Mouse (Mus musculus): ENCODE results near the gene Caml. TPM values are rescaled to one million over a fixed set of nuclear protein-coding genes. Genes with fewer than 3 reads are reported as not detected.
A peak's percentile ranks its signal among the peaks of the same experiment; 100 is the strongest.
"Not testable (repeated sequence)": the region's sequence is repeated elsewhere in the genome, so short reads cannot be mapped to it uniquely, and the experiment has no call there.

Gene Caml
- polyA plus RNA-seq, 1 experiment from 2014 or later = 60.5 TPM

- 29% methylated on average over 20 of the region's 20 CpGs for WGBS
- not testable (repeated sequence) for H3K9me3 ChIP-seq; H3K27me3 ChIP-seq; ATAC-seq (ENCODE audit: insufficient number of reproducible peaks, insufficient read depth, low FRiP score, low TSS enrichment, low read depth)
- Histone ChIP-seq H3K4me3 (replicated peaks) (peak overlapping the region; percentile 78), H3K4me2 (peak overlapping the region; percentile 83), H3K27ac (peak overlapping the region; percentile 87), H3K4me1 (replicated peaks) (peaks cover 22% of the 10 kb centered on the region), H3K9ac (replicated peaks) (peak overlapping the region; percentile 83), H3K36me3 (peaks cover 20% of the 10 kb centered on the region)
These were observed 603 bp upstream of the Caml start for GRCm38 (mm10) chr13:55622156-55622648.

GRCm38 (mm10) chr13:55634639-55635127 lies 11.9 kb downstream of the Caml start, which contains the start of gene Ddx46:
Gene Ddx46 (plus strand): TSS chr13:55635027.
- Histone ChIP-seq H3K9me3 (no peaks in the 10 kb centered on the region), H3K36me3 (peaks cover 57% of the 10 kb centered on the region), H3K27ac (0 out of 2 replicates have a peak within 1 kb of the TSS, but pooled peaks have one; percentile 56), H3K4me1 (replicated peaks) (peaks cover 14% of the 10 kb centered on the region), H3K4me2 (peak within 1 kb of the TSS; percentile 87), H3K4me3 (replicated peaks) (peak within 1 kb of the TSS; percentile 99), H3K27me3 (no peaks in the 10 kb centered on the region), H3K9ac (replicated peaks) (peak within 1 kb of the TSS; percentile 84)
- ATAC-seq (ENCODE audit: insufficient number of reproducible peaks, insufficient read depth, low FRiP score, low TSS enrichment, low read depth) = peak; percentile 63; the same call in 1 of the 2 replicates
- WGBS = 6% methylated on average over 30 of the region's 30 CpGs

GRCm38 (mm10) chr13:55635146-55635571 lies 12.4 kb downstream of the Caml start:
- Histone ChIP-seq H3K27me3 (no peaks in the 10 kb centered on the region), H3K4me1 (replicated peaks) (peaks cover 14% of the 10 kb centered on the region), H3K4me3 (replicated peaks) (peak overlapping the region; percentile 99), H3K4me2 (peak overlapping the region; percentile 87), H3K27ac (0 out of 2 replicates have a peak overlapping the region, but pooled peaks have one; percentile 56), H3K36me3 (peaks cover 58% of the 10 kb centered on the region), H3K9me3 (no peaks in the 10 kb centered on the region), H3K9ac (replicated peaks) (peak overlapping the region; percentile 84)
- WGBS = 1% methylated on average over 36 of the region's 40 CpGs
- no peak for ATAC-seq (ENCODE audit: insufficient number of reproducible peaks, insufficient read depth, low FRiP score, low TSS enrichment, low read depth)

GRCm38 (mm10) chr13:55636185-55636983 lies 13.6 kb downstream of the Caml start:
- Histone ChIP-seq H3K36me3 (peaks cover 55% of the 10 kb centered on the region), H3K27ac (no peak overlapping the region), H3K9ac (replicated peaks) (no peak overlapping the region), H3K9me3 (no peaks in the 10 kb centered on the region), H3K4me2 (peak overlapping the region; percentile 87), H3K4me1 (replicated peaks) (peaks cover 14% of the 10 kb centered on the region), H3K27me3 (no peaks in the 10 kb centered on the region), H3K4me3 (replicated peaks) (peak overlapping the region; percentile 99)
- 92% methylated on average over 14 of the region's 14 CpGs for WGBS
- no peak for ATAC-seq (ENCODE audit: insufficient number of reproducible peaks, insufficient read depth, low FRiP score, low TSS enrichment, low read depth)

GRCm38 (mm10) chr13:55640480-55640879 lies 17.7 kb downstream of the Caml start:
- not testable (repeated sequence) for H3K9me3 ChIP-seq; H3K27ac ChIP-seq; ATAC-seq (ENCODE audit: insufficient number of reproducible peaks, insufficient read depth, low FRiP score, low TSS enrichment, low read depth); H3K4me3 ChIP-seq (replicated peaks); H3K27me3 ChIP-seq; H3K4me2 ChIP-seq; H3K9ac ChIP-seq (replicated peaks)
- Histone ChIP-seq H3K36me3 (peaks cover 60% of the 10 kb centered on the region), H3K4me1 (replicated peaks) (peaks cover 11% of the 10 kb centered on the region)
- 61% methylated on average over 8 of the region's 8 CpGs for WGBS

GRCm38 (mm10) chr13:55644525-55644924 lies 21.7 kb downstream of the Caml start:
- H3K36me3 ChIP-seq = peaks cover 78% of the 10 kb centered on the region
- no peak overlapping the region for H3K4me2 ChIP-seq
- H3K27me3 ChIP-seq = no peaks in the 10 kb centered on the region
- no peak for ATAC-seq (ENCODE audit: insufficient number of reproducible peaks, insufficient read depth, low FRiP score, low TSS enrichment, low read depth)
- 89% methylated on average over 2 of the region's 2 CpGs for whole genome bisulfite sequencing
- H3K4me3 ChIP-seq (replicated peaks) = no peak overlapping the region
- no peaks in the 10 kb centered on the region for H3K9me3 ChIP-seq
- H3K9ac ChIP-seq (replicated peaks) = no peak overlapping the region
- H3K4me1 ChIP-seq (replicated peaks) = no peaks in the 10 kb centered on the region
- H3K27ac ChIP-seq = no peak overlapping the region

GRCm38 (mm10) chr13:55650098-55650497 lies 27.3 kb downstream of the Caml start:
- H3K27ac ChIP-seq = no peak overlapping the region
- no peak overlapping the region for H3K9ac ChIP-seq (replicated peaks)
- H3K9me3 ChIP-seq = no peaks in the 10 kb centered on the region
- 87% methylated on average over 12 of the region's 12 CpGs for WGBS
- H3K4me3 ChIP-seq (replicated peaks) = no peak overlapping the region
- H3K27me3 ChIP-seq = no peaks in the 10 kb centered on the region
- peaks cover 100% of the 10 kb centered on the region for H3K36me3 ChIP-seq
- no peak for ATAC-seq (ENCODE audit: insufficient number of reproducible peaks, insufficient read depth, low FRiP score, low TSS enrichment, low read depth)
- H3K4me2 ChIP-seq = no peak overlapping the region
- H3K4me1 ChIP-seq (replicated peaks) = no peaks in the 10 kb centered on the region

- H3K9me3 ChIP-seq = no peaks in the 10 kb centered on the region
- no peak overlapping the region for H3K9ac ChIP-seq (replicated peaks)
- H3K27me3 ChIP-seq = no peaks in the 10 kb centered on the region
- WGBS = 93% methylated on average over 6 of the region's 6 CpGs
- no peak overlapping the region for H3K27ac ChIP-seq
- no peak overlapping the region for H3K4me2 ChIP-seq
- H3K36me3 ChIP-seq = peaks cover 100% of the 10 kb centered on the region
- no peaks in the 10 kb centered on the region for H3K4me1 ChIP-seq (replicated peaks)
- no peak overlapping the region for H3K4me3 ChIP-seq (replicated peaks)
- no peak for ATAC-seq (ENCODE audit: insufficient number of reproducible peaks, insufficient read depth, low FRiP score, low TSS enrichment, low read depth)
These were observed 28.2 kb downstream of the Caml start for GRCm38 (mm10) chr13:55650980-55651379.

GRCm38 (mm10) chr13:55668550-55668949 lies 45.7 kb downstream of the Caml start:
- no peak overlapping the region for H3K27ac ChIP-seq
- H3K4me1 ChIP-seq (replicated peaks) = no peaks in the 10 kb centered on the region
- 85% methylated on average over 6 of the region's 6 CpGs for WGBS
- H3K4me3 ChIP-seq (replicated peaks) = no peak overlapping the region
- peaks cover 93% of the 10 kb centered on the region for H3K36me3 ChIP-seq
- no peak for ATAC-seq (ENCODE audit: insufficient number of reproducible peaks, insufficient read depth, low FRiP score, low TSS enrichment, low read depth)
- no peaks in the 10 kb centered on the region for H3K27me3 ChIP-seq
- 0 out of 2 replicates have a peak, but pooled peaks cover 4% of the 10 kb centered on the region for H3K9me3 ChIP-seq
- H3K9ac ChIP-seq (replicated peaks) = no peak overlapping the region
- no peak overlapping the region for H3K4me2 ChIP-seq

GRCm38 (mm10) chr13:55672711-55673110 lies 49.9 kb downstream of the Caml start:
- Histone ChIP-seq H3K27ac (no peak overlapping the region), H3K4me1 (replicated peaks) (no peaks in the 10 kb centered on the region), H3K27me3 (no peaks in the 10 kb centered on the region), H3K36me3 (peaks cover 91% of the 10 kb centered on the region), H3K4me2 (no peak overlapping the region), H3K9me3 (0 out of 2 replicates have a peak, but pooled peaks cover 4% of the 10 kb centered on the region), H3K4me3 (replicated peaks) (no peak overlapping the region), H3K9ac (replicated peaks) (no peak overlapping the region)
- ATAC-seq (ENCODE audit: insufficient number of reproducible peaks, insufficient read depth, low FRiP score, low TSS enrichment, low read depth) = no peak
- WGBS = 93% methylated on average over 6 of the region's 6 CpGs

- 74% methylated on average over 8 of the region's 8 CpGs for WGBS
- no peaks in the 10 kb centered on the region for H3K4me1 ChIP-seq (replicated peaks)
- ATAC-seq (ENCODE audit: insufficient number of reproducible peaks, insufficient read depth, low FRiP score, low TSS enrichment, low read depth) = no peak
These were observed 54.6 kb downstream of the Caml start for GRCm38 (mm10) chr13:55677364-55677763.

More at GRCm38 (mm10) chr13:55677364-55677763, 54.6 kb downstream of the Caml start:
- no peak overlapping the region for H3K4me3 ChIP-seq (replicated peaks)
- H3K27ac ChIP-seq = no peak overlapping the region
- H3K9ac ChIP-seq (replicated peaks) = no peak overlapping the region
- H3K4me2 ChIP-seq = no peak overlapping the region
- peaks cover 85% of the 10 kb centered on the region for H3K36me3 ChIP-seq
- H3K27me3 ChIP-seq = no peaks in the 10 kb centered on the region
- no peaks in the 10 kb centered on the region for H3K9me3 ChIP-seq
